Mouse (Mus musculus) hindbrain, postnatal 0 days (tissue): ENCODE results near the gene Ccdc102a. TPM values are rescaled to one million over a fixed set of nuclear protein-coding genes. Genes with fewer than 3 reads are reported as not detected.

Experiments
- ATAC-seq: fragments of 200-750 bp; cut with Nextera tagmentation; 2 replicates; pipeline ENCODE4 v1.8.0; 2017; ENCODE audit warnings: mild to moderate bottlenecking, moderate TSS enrichment, moderate library complexity
- DNase-seq: peaks from one replicate; pipeline ENCODE4 v3.0.0-alpha.2; 2015; ENCODE audit warnings: low spot score
- H3K27ac ChIP-seq: fragments of 300-500 bp; sonication (generic); 2 replicates; pipeline ENCODE4 v1.5.1; 2014; ENCODE audit warnings: mild to moderate bottlenecking
- H3K27me3 ChIP-seq: fragments of 300-500 bp; sonication (generic); 2 replicates; pipeline ENCODE4 v1.6.1; 2014; ENCODE audit warnings: low read length, mixed read lengths; ENCODE audit not compliant: insufficient read depth
- H3K36me3 ChIP-seq: fragments of 300-500 bp; sonication (generic); 2 replicates; pipeline ENCODE4 v1.6.1; 2014; ENCODE audit warnings: low read length, mixed read lengths; ENCODE audit not compliant: insufficient read depth
- H3K4me1 ChIP-seq: fragments of 300-500 bp; sonication (generic); 2 replicates; pipeline ENCODE4 v1.6.1; 2014; ENCODE audit warnings: antibody characterized with exemption, low read length, mixed read lengths; ENCODE audit not compliant: insufficient read depth
- H3K4me2 ChIP-seq: fragments of 300-500 bp; sonication (generic); 2 replicates; pipeline ENCODE4 v1.6.1; 2014; ENCODE audit warnings: low read depth, mild to moderate bottlenecking, low read length, moderate library complexity, mixed read lengths
- H3K4me3 ChIP-seq: fragments of 300-500 bp; sonication (generic); 2 replicates; pipeline ENCODE4 v1.5.1; 2014; ENCODE audit warnings: low read length
- H3K9ac ChIP-seq: fragments of 300-500 bp; sonication (generic); replicated peaks from 2 replicates; pipeline ENCODE4 v1.6.1; 2014; ENCODE audit warnings: mild to moderate bottlenecking, low read length, moderate library complexity, mixed read lengths
- H3K9me3 ChIP-seq: fragments of 300-500 bp; sonication (generic); 2 replicates; pipeline ENCODE4 v1.6.1; 2016; ENCODE audit warnings: low read length, mixed read lengths
- CTCF ChIP-seq: IDR thresholded peaks from 2 replicates; pipeline ENCODE4 v1.5.1; 2016; ENCODE audit warnings: antibody characterized with exemption, control low read depth, low read depth
- WGBS: fragments of 180-500 bp; shearing (Covaris S2); extraction: QIAGEN DNeasy Blood & Tissue Kit; methylation state at CpG from one replicate; pipeline ENCODE4 v1.1.7; 2014; 5-methylcytosine and 5-hydroxymethylcytosine counted together
- polyA plus RNA-seq: library from polyadenylated mRNA; unstranded; fragments of >200 nt; fragmentation: Nextera tagmentation; extraction: Ambion mirVana; gene quantifications from 2 replicates; pipeline ENCODE4 v1.2.1, GENCODE M21; 2015
- total RNA-seq: library from RNA; depleted of rRNA; stranded (reverse); fragments of >200 nt; gene quantifications from 2 replicates; pipeline ENCODE4 v1.2.3, GENCODE M21; 2014

The Ccdc102a gene
- total and polyA plus RNA-seq, 2 experiments from 2014 or later: 5.5 to 7.8 TPM

- no peaks in the 10 kb centered on the region for H3K9me3 ChIP-seq
- H3K9ac ChIP-seq: peak overlapping the region; percentile 76
- H3K27ac ChIP-seq: peak overlapping the region; percentile 80
- H3K4me2 ChIP-seq: peak overlapping the region; percentile 75
- H3K36me3 ChIP-seq: peaks cover 5% of the 10 kb centered on the region
- H3K4me1 ChIP-seq: peaks cover 31% of the 10 kb centered on the region
- peak; percentile 11; the same call in 1 of the 2 replicates for TF ChIP-seq CTCF
- 5% methylated on average over 7 of the region's 7 CpGs for WGBS
- ATAC-seq: peak; percentile 76
- peak overlapping the region; percentile 60 for H3K4me3 ChIP-seq
- DNase-seq: peak; percentile 91
- no peaks in the 10 kb centered on the region for H3K27me3 ChIP-seq
Observed at GRCm38 (mm10) chr8:94871108-94871894, 46.6 kb downstream of the Ccdc102a start.

DNA sequence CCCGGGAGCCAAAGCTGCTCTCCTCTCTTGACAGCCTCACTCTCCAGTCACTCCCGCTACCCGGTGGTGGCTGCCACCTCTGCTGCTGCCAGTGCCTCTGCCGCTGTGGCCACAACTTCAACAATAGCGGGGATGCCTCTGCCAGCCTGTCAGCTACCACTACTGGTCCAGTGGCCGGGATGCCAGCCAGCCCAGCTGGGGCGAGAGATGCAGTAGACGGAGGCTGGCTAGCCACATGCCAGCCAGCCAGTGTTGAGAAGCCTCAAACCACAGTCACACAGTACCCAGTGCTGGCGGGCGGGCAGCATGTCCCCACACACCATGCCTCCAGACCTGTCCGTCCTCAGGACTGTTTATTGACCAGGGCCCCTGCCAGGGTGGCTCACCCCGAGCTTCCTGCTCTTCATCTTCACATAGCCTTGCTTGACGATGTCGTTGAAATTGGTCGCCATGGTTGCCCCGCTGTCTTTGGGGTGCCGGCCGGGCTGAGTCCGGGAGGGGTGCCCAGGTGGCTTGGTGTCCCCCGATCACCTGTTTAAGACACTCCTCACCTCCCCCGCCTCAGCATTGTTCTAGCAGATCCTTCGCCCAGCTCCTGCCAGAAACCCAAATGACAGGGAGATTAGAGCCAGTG lies 47.3 kb downstream of the Ccdc102a start:
- ATAC-seq: peak; percentile 61
- no peaks in the 10 kb centered on the region for H3K9me3 ChIP-seq
- H3K4me1 ChIP-seq: peaks cover 29% of the 10 kb centered on the region
- DNase-seq: peak; percentile 81
- peak overlapping the region; percentile 60 for H3K4me3 ChIP-seq
- TF ChIP-seq CTCF: no peak
- no peaks in the 10 kb centered on the region for H3K27me3 ChIP-seq
- peak overlapping the region; percentile 76 for H3K9ac ChIP-seq
- peak overlapping the region; percentile 80 for H3K27ac ChIP-seq
- under 1% methylated on average over 20 of the region's 22 CpGs for WGBS
- peak overlapping the region; percentile 75 for H3K4me2 ChIP-seq
- peaks cover 13% of the 10 kb centered on the region for H3K36me3 ChIP-seq

DNA sequence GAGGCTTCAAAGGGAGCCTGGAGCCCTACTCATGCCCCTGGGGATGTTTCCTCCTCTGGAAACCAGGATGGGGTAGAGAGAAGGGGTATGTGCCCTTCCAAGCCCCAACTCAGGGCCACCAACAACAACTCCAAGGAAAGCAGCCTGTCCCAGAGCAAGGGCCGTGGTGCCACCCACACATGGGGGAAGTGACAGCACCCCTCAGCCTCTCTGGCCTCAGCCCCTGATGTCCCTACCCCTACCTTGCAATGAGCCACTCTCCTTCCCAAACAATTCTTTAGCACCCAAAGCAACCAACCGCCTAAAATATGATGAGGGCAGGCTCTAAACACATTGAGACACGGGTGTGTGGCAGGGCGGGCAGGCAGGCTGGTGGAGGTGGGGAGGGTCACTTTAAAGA lies 47.9 kb downstream of the Ccdc102a start:
- H3K27me3 ChIP-seq: no peaks in the 10 kb centered on the region
- peaks cover 23% of the 10 kb centered on the region for H3K4me1 ChIP-seq
- no peaks in the 10 kb centered on the region for H3K9me3 ChIP-seq
- ATAC-seq (no peak), DNase-seq (no peak)
- TF ChIP-seq CTCF: no peak
- peaks cover 16% of the 10 kb centered on the region for H3K36me3 ChIP-seq
- WGBS: 12% methylated on average over 4 of the region's 4 CpGs
- peak overlapping the region; percentile 60 for H3K4me3 ChIP-seq
- H3K4me2 ChIP-seq: peak overlapping the region; percentile 75
- H3K9ac ChIP-seq: peak overlapping the region; percentile 76
- H3K27ac ChIP-seq: peak overlapping the region; percentile 80; the same call in 1 of the 2 replicates

- WGBS: 50% methylated on average over 7 of the region's 7 CpGs
- no peaks in the 10 kb centered on the region for H3K9me3 ChIP-seq
- peak overlapping the region; percentile 60 for H3K4me3 ChIP-seq
- peaks cover 22% of the 10 kb centered on the region for H3K4me1 ChIP-seq
- H3K9ac ChIP-seq: peak overlapping the region; percentile 76
- H3K36me3 ChIP-seq: peaks cover 23% of the 10 kb centered on the region
- no peak for TF ChIP-seq CTCF
- H3K27ac ChIP-seq: no peak overlapping the region
- DNase-seq (no peak), ATAC-seq (no peak)
- H3K4me2 ChIP-seq: peak overlapping the region; percentile 75
- H3K27me3 ChIP-seq: no peaks in the 10 kb centered on the region
Observed at GRCm38 (mm10) chr8:94869146-94869545, 48.8 kb downstream of the Ccdc102a start.

DNA sequence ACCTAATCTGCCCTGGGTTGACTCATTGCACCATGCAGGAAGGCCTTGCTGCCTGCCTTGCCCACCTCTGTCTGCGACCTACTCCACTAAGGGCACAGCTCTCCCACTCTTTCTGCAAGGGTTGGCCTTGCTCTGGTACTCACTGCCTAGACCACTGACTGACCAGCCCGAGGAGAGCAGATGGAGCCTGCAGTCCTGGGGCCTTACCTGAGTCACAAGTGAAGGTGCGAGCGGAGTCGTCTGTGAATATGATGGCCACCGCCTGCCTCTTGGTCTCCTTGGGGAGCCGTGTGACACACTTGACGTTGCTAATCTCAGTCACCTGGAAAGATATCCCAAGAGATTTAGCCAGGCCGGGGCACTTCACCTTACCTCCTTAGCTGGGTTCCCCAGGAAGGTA lies 51.0 kb downstream of the Ccdc102a start:
- H3K36me3 ChIP-seq: peaks cover 27% of the 10 kb centered on the region

DNA sequence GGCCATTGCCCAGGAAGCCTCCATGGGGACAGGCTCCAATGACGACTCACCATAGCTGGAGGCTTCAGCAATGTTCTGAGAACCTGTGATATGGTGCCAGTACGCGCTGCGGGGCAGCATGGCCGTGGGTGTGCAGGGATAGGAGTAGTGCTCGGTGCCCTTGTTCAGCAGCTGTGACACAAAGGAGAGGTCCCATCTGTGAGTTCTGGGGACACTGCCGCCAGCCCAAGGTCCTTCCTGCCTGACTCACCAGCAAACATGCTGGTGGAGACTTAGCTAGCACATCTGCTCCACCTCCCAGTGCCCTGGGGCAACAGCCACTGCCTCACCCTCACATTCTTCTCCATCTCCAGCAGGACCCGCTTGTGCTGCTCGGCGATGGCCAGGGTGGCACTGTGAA lies 52.6 kb downstream of the Ccdc102a start:
- no peak for TF ChIP-seq CTCF
- H3K27ac ChIP-seq: no peak overlapping the region
- ATAC-seq (no peak), DNase-seq (no peak)
- 69% methylated on average over 10 of the region's 10 CpGs for WGBS
- no peaks in the 10 kb centered on the region for H3K9me3 ChIP-seq
- H3K4me3 ChIP-seq: no peak overlapping the region
- H3K27me3 ChIP-seq: no peaks in the 10 kb centered on the region
- no peak overlapping the region for H3K9ac ChIP-seq
- H3K36me3 ChIP-seq: peaks cover 35% of the 10 kb centered on the region
- no peak overlapping the region for H3K4me2 ChIP-seq
- H3K4me1 ChIP-seq: peaks cover 14% of the 10 kb centered on the region; the same call in 1 of the 2 replicates

More for the DNA sequence above, 51.0 kb downstream of the Ccdc102a start:
- Histone ChIP-seq H3K4me3 (no peak overlapping the region), H3K27ac (no peak overlapping the region), H3K4me1 (peaks cover 18% of the 10 kb centered on the region), H3K9me3 (no peaks in the 10 kb centered on the region), H3K27me3 (no peaks in the 10 kb centered on the region), H3K4me2 (no peak overlapping the region), H3K9ac (no peak overlapping the region)
- ATAC-seq: no peak
- WGBS: 82% methylated on average over 9 of the region's 9 CpGs
- no peak for DNase-seq
- no peak for TF ChIP-seq CTCF
